Mouse (Mus musculus) olfactory bulb, adult 2 months (tissue): ENCODE results near the gene Gm45902. TPM values are rescaled to one million over a fixed set of nuclear protein-coding genes. Genes with fewer than 3 reads are reported as not detected.

Source experiments
- H3K27ac ChIP-seq: fragments of 200-500 bp; 2 replicates; pipeline ENCODE4 v1.5.1; 2012; ENCODE audit warnings: low read depth, low read length; ENCODE audit not compliant: insufficient read depth
- H3K4me1 ChIP-seq: fragments of 200-500 bp; 2 replicates; pipeline ENCODE4 v1.6.1; 2012; ENCODE audit warnings: low read length; ENCODE audit not compliant: control insufficient read depth, insufficient read depth
- H3K4me3 ChIP-seq: fragments of 200-500 bp; 2 replicates; pipeline ENCODE4 v1.5.1; 2012; ENCODE audit warnings: mild to moderate bottlenecking, low read depth, low read length, moderate library complexity; ENCODE audit not compliant: insufficient read depth
- CTCF ChIP-seq: fragments of 200-500 bp; IDR thresholded peaks from 2 replicates; pipeline ENCODE4 v1.5.1; 2012; ENCODE audit warnings: low read depth, mild to moderate bottlenecking, low read length, moderate library complexity; ENCODE audit not compliant: insufficient read depth
- POLR2A ChIP-seq: fragments of 200-500 bp; IDR thresholded peaks from 2 replicates; pipeline ENCODE4 v1.6.1; 2012; ENCODE audit warnings: mild to moderate bottlenecking, low read depth, low read length, moderate library complexity; ENCODE audit not compliant: insufficient read depth
- WGBS: fragments of 180-500 bp; shearing (Covaris S2); methylation state at CpG from one replicate; pipeline ENCODE4 v1.1.7; 2018; 5-methylcytosine and 5-hydroxymethylcytosine counted together
- polyA plus RNA-seq: library from polyadenylated mRNA; stranded (reverse); fragments of >200 nt; gene quantifications from 2 replicates; pipeline ENCODE4 v1.2.4, GENCODE M21; 2012; ENCODE audit warnings: low replicate concordance; ENCODE audit not compliant: missing spikeins, insufficient read depth, insufficient read length

Gm45902 gene
- polyA plus RNA-seq, 1 experiment = not detected

- Histone ChIP-seq H3K4me1 (no peaks in the 10 kb centered on the region), H3K27ac (no peak overlapping the region), H3K4me3 (no peak overlapping the region)
- WGBS = 94% methylated on average over 6 of the region's 6 CpGs
- TF ChIP-seq POLR2A (no peak), CTCF (no peak)
Measured at GRCm38 (mm10) chr2:3499543-3499942, 13.0 kb downstream of the Gm45902 start.

DNA sequence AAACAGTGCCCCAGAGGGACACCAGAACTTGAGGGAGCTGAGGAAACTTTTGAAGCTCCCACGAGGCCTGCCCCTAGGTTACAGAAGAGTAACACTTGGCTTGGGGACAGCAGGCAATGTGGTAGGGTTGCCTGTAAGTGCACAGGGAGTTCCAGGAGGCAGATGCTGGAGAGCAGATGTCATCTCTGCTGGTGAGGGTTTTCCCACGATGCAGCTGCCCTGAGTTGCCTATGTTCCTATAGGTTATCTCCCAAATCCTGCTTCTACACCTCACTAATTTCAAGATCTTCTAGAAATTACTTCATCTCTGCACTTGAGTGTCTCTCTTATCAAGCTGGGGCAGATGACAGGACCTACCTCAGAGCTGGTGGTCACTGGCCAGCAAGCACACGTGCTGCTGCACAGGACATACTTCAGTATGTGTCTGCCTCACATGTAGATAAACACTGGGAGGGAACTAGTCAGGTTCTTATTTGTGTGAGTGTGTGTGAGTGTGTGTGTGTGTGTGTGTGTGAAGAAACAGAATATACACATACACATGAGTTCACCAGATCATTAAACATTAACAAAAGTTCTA lies 18.7 kb downstream of the Gm45902 start:
- no peak overlapping the region for H3K4me3 ChIP-seq
- no peak overlapping the region for H3K27ac ChIP-seq
- 88% methylated on average over 3 of the region's 3 CpGs for WGBS
- no peak for TF ChIP-seq POLR2A
- TF ChIP-seq CTCF = no peak
- H3K4me1 ChIP-seq = no peaks in the 10 kb centered on the region

- TF ChIP-seq POLR2A (no peak), CTCF (no peak)
- WGBS = 68% methylated on average over 3 of the region's 3 CpGs
- Histone ChIP-seq H3K4me1 (no peaks in the 10 kb centered on the region), H3K27ac (no peak overlapping the region), H3K4me3 (no peak overlapping the region)
Measured at GRCm38 (mm10) chr2:3489816-3490215, 22.8 kb downstream of the Gm45902 start.

DNA sequence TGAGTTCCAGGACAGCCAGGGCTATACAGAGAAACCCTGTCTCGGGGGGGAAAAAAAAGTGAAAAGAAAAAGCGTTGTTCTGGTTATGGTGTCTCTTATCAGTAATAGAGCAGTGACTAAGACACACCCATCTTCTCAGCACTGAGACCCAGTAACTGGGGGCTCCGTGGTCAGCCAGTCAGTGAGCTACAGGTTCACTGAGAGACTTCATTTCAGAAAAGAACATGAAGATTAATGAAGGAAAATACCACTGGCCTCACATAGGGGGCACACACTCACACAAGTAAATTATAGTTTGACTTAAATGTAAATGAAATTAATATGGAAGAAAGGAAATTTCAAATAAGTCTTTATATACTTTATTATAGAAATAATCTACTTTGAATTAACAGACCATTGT lies 32.4 kb downstream of the Gm45902 start:
- 81% methylated on average over 3 of the region's 3 CpGs for WGBS
- no peak overlapping the region for H3K4me3 ChIP-seq
- H3K27ac ChIP-seq = no peak overlapping the region
- TF ChIP-seq CTCF (no peak), POLR2A (no peak)
- no peaks in the 10 kb centered on the region for H3K4me1 ChIP-seq

GRCm38 (mm10) chr2:3475746-3476251 lies 36.8 kb downstream of the Gm45902 start:
- no peak overlapping the region for H3K27ac ChIP-seq
- 65% methylated on average over 3 of the region's 3 CpGs for WGBS
- no peak for TF ChIP-seq CTCF
- no peak for TF ChIP-seq POLR2A
- no peaks in the 10 kb centered on the region for H3K4me1 ChIP-seq
- no peak overlapping the region for H3K4me3 ChIP-seq

GRCm38 (mm10) chr2:3474861-3475283 lies 37.7 kb downstream of the Gm45902 start, which contains the start of gene Suv39h2:
TSS of gene Suv39h2 (minus strand) at chr2:3475031.
- WGBS = under 1% methylated on average over 42 of the region's 42 CpGs
- TF ChIP-seq POLR2A (peak; percentile 57), CTCF (no peak)
- no peak within 1 kb of the TSS; the same call in 1 of the 2 replicates for H3K27ac ChIP-seq
- H3K4me3 ChIP-seq = peak within 1 kb of the TSS; percentile 80
- no peaks in the 10 kb centered on the region for H3K4me1 ChIP-seq

- TF ChIP-seq CTCF (no peak), POLR2A (no peak)
- Histone ChIP-seq H3K4me1 (no peaks in the 10 kb centered on the region), H3K27ac (no peak overlapping the region; the same call in 1 of the 2 replicates), H3K4me3 (peak overlapping the region; percentile 80)
- under 1% methylated on average over 46 of the region's 46 CpGs for WGBS
Measured at GRCm38 (mm10) chr2:3474361-3474805, 38.2 kb downstream of the Gm45902 start.

- H3K27ac ChIP-seq = no peak overlapping the region
Measured at GRCm38 (mm10) chr2:3473891-3474290, 38.7 kb downstream of the Gm45902 start.

GRCm38 (mm10) chr2:3456590-3456989 lies 56.0 kb downstream of the Gm45902 start:
- TF ChIP-seq POLR2A = no peak
- no peak for TF ChIP-seq CTCF
- 87% methylated on average over 4 of the region's 4 CpGs for WGBS
- Histone ChIP-seq H3K4me3 (no peak overlapping the region), H3K27ac (no peak overlapping the region), H3K4me1 (no peaks in the 10 kb centered on the region)

More at GRCm38 (mm10) chr2:3473891-3474290, 38.7 kb downstream of the Gm45902 start:
- Histone ChIP-seq H3K4me3 (peak overlapping the region; percentile 80), H3K4me1 (no peaks in the 10 kb centered on the region)
- TF ChIP-seq CTCF (no peak), POLR2A (no peak)
- WGBS = under 1% methylated on average over 12 of the region's 12 CpGs

Other genes starting within 250 kb of the Gm45902 start
- not detected in 2 replicates for gene Nmt2, start 228.6 kb downstream of the Gm45902 start, polyA plus RNA-seq
- not detected in 2 replicates for gene Rpp38, start 180.1 kb downstream of the Gm45902 start, polyA plus RNA-seq
- not detected in 2 replicates for gene Acbd7, start 176.6 kb downstream of the Gm45902 start, polyA plus RNA-seq
- not detected in 2 replicates for gene Olah, start 115.6 kb downstream of the Gm45902 start, polyA plus RNA-seq
- not detected in 2 replicates for gene Meig1, start 90.1 kb downstream of the Gm45902 start, polyA plus RNA-seq
- gene Dclre1c, start 88.7 kb downstream of the Gm45902 start, polyA plus RNA-seq = not detected in 2 replicates
- not detected in 2 replicates for gene Suv39h2, start 37.8 kb downstream of the Gm45902 start, polyA plus RNA-seq
- gene Hspa14, start within 50 bp of the Gm45902 start, polyA plus RNA-seq = not detected in 2 replicates
- not detected in 2 replicates for gene Cdnf, start 240 bp upstream of the Gm45902 start, polyA plus RNA-seq
- gene Fam107b, start 57.7 kb upstream of the Gm45902 start, polyA plus RNA-seq = 84.5 TPM in 1 of 2 replicates, not detected in the other